Mouse (Mus musculus) left cerebral cortex, adult 18-20 months (tissue): ENCODE results near the gene Vps36. TPM values are rescaled to one million over a fixed set of nuclear protein-coding genes. Genes with fewer than 3 reads are reported as not detected.

Source experiments
- total RNA-seq, 2 experiments: library from RNA; stranded (reverse); gene quantifications; 2 replicates each; pipeline ENCODE4 v1.2.3; 2021

Vps36 gene
- total RNA-seq, 2 experiments from 2014 or later: 20.4 to 24.1 TPM

Other genes starting within 250 kb of the Vps36 start
- not detected for gene Defb13, start 246.0 kb upstream of the Vps36 start, total RNA-seq
- not detected for gene Fam90a1a, start 234.1 kb upstream of the Vps36 start, total RNA-seq
- not detected for gene Ccdc70, start 223.0 kb upstream of the Vps36 start, total RNA-seq
- gene Atp7b, start 132.5 kb upstream of the Vps36 start, total RNA-seq: 1 to 10 TPM; 1.4 to 2.0 TPM
- 10 to 100 TPM; 29.6 to 36.1 TPM for gene Alg11, start 132.1 kb upstream of the Vps36 start, total RNA-seq
- not detected for gene Nek5, start 67.8 kb upstream of the Vps36 start, total RNA-seq
- gene Nek3, start 26.4 kb upstream of the Vps36 start, total RNA-seq: 1 to 10 TPM; 1.8 to 1.9 TPM
- gene Ckap2, start 7.0 kb upstream of the Vps36 start, total RNA-seq: under 1 TPM; 0.14 to 0.42 TPM
- gene Thsd1, start 34.5 kb downstream of the Vps36 start, total RNA-seq: 1 to 10 TPM; 3.2 to 3.6 TPM
- gene Tpte, start 90.6 kb downstream of the Vps36 start, total RNA-seq: not detected
- gene Slc25a15, start 205.8 kb downstream of the Vps36 start, total RNA-seq: 10 to 100 TPM; 11.1 to 12.6 TPM
- 10 to 100 TPM; 25.3 to 25.6 TPM for gene Mrps31, start 218.6 kb downstream of the Vps36 start, total RNA-seq